8 mouse cellular contexts compared by ENCODE assay signal in genomic region chr4:124741376-124742343, GRCm38 (mm10). TPM values are rescaled to one million over a fixed set of nuclear protein-coding genes. Genes with fewer than 3 reads are reported as not detected.
DNase-seq lines count a peak whose midpoint lies in the region; ATAC-seq and TF ChIP-seq lines count a peak whose summit lies in the region.

TSS of gene Inpp5b (plus strand) at chr4:124741850.

- H3K9me3 ChIP-seq in heart, embryonic 13.5 days: no peaks in the 10 kb centered on the region
- no peaks in the 10 kb centered on the region for H3K9me3 ChIP-seq in kidney, postnatal 0 days (replicated peaks; ENCODE audit: low read length)

- TF ChIP-seq POLR2A in liver, adult 2 months (IDR thresholded peaks at IDR 0.05; ENCODE audit: extremely low read depth, insufficient read depth, low read length): 0 out of 2 replicates have a peak, but pooled peaks have one; percentile 23
- peak; percentile 70 for TF ChIP-seq POLR2A in myocyte (IDR thresholded peaks at IDR 0.05; ENCODE audit: insufficient read length, low read depth)

- DNase-seq in CD8-positive naive resting alpha-beta T cell, adult 2 months (ENCODE audit: low read depth in 2 of 2, low spot score in 2 of 2): peak; percentile 21 to 32
- DNase-seq in fibroblast of lung, adult 2 months (ENCODE audit: low read depth): peak; percentile 56
- peak; percentile 84 for DNase-seq in kidney, postnatal 0 days (ENCODE audit: low spot score)
- DNase-seq in liver, adult 2 months (ENCODE audit: extremely low read depth, low read depth, low spot score): peak; percentile 78
- DNase-seq in spleen, postnatal 4 days (ENCODE audit: low spot score in 2 of 2): peak; percentile 72 to 84

- H3ac ChIP-seq in myocyte (ENCODE audit: control insufficient read depth, insufficient read length): peak within 1 kb of the TSS; percentile 94

- TF ChIP-seq CTCF in kidney, postnatal 0 days (IDR thresholded peaks at IDR 0.05; ENCODE audit: low read depth): no peak
- peak; percentile 33; the same call in 1 of the 2 replicates for TF ChIP-seq CTCF in liver, adult 2 months (IDR thresholded peaks at IDR 0.05; ENCODE audit: low read depth, low read length)

- peak within 1 kb of the TSS; percentile 71 for H3K4me3 ChIP-seq in brown adipose tissue, adult 24 weeks (ENCODE audit: insufficient read depth, low read depth, low read length)
- peak within 1 kb of the TSS; percentile 60 for H3K4me3 ChIP-seq in heart, embryonic 13.5 days
- H3K4me3 ChIP-seq in kidney, postnatal 0 days (replicated peaks; ENCODE audit: low read depth, low read length): peak within 1 kb of the TSS; percentile 46
- H3K4me3 ChIP-seq in liver, adult 2 months (ENCODE audit: insufficient read depth, low read depth, low read length): peak within 1 kb of the TSS; percentile 64
- H3K4me3 ChIP-seq in myocyte: peak within 1 kb of the TSS; percentile 88

- peak within 1 kb of the TSS; percentile 73 for H3K4me2 ChIP-seq in heart, embryonic 13.5 days
- H3K4me2 ChIP-seq in kidney, postnatal 0 days (ENCODE audit: low read length): peak within 1 kb of the TSS; percentile 59
- peak within 1 kb of the TSS; percentile 97 for H3K4me2 ChIP-seq in myocyte (ENCODE audit: low read depth)

- WGBS in heart, embryonic 13.5 days: 13% methylated on average over 25 of the region's 25 CpGs
- WGBS in kidney, postnatal 0 days: 11% methylated on average over 25 of the region's 25 CpGs
- WGBS in liver, adult 2 months: 4% methylated on average over 25 of the region's 25 CpGs

- no peaks in the 10 kb centered on the region for H3K79me2 ChIP-seq in liver, adult 2 months (ENCODE audit: control insufficient read depth, insufficient read depth, low read length)
- peaks cover 19% of the 10 kb centered on the region for H3K79me2 ChIP-seq in myocyte (ENCODE audit: control insufficient read depth, insufficient read depth)

- peaks cover 9% of the 10 kb centered on the region; the same call in 1 of the 2 replicates for H3K36me3 ChIP-seq in heart, embryonic 13.5 days
- peaks cover 2% of the 10 kb centered on the region; the same call in 1 of the 2 replicates for H3K36me3 ChIP-seq in kidney, postnatal 0 days (ENCODE audit: insufficient read depth, low read length)
- no peaks in the 10 kb centered on the region for H3K36me3 ChIP-seq in liver, adult 2 months (ENCODE audit: control insufficient read depth, insufficient read depth, low read length)
- peaks cover 10% of the 10 kb centered on the region for H3K36me3 ChIP-seq in myocyte (ENCODE audit: control insufficient read depth, insufficient read depth)

- H3K27ac ChIP-seq in brown adipose tissue, adult 24 weeks (replicated peaks; ENCODE audit: low read depth, low read length): peak within 1 kb of the TSS; percentile 50
- peak within 1 kb of the TSS; percentile 62 for H3K27ac ChIP-seq in heart, embryonic 13.5 days (replicated peaks)
- no peak within 1 kb of the TSS for H3K27ac ChIP-seq in kidney, postnatal 0 days
- peak within 1 kb of the TSS; percentile 52 for H3K27ac ChIP-seq in liver, adult 2 months (replicated peaks; ENCODE audit: insufficient read depth, low read depth, low read length)

- no peaks in the 10 kb centered on the region for H3K27me3 ChIP-seq in heart, embryonic 13.5 days (replicated peaks)
- H3K27me3 ChIP-seq in kidney, postnatal 0 days (ENCODE audit: insufficient read depth, low read length): no peaks in the 10 kb centered on the region
- no peaks in the 10 kb centered on the region for H3K27me3 ChIP-seq in liver, adult 2 months (ENCODE audit: control insufficient read depth, insufficient read depth, low read length)
- no peaks in the 10 kb centered on the region for H3K27me3 ChIP-seq in myocyte (ENCODE audit: control insufficient read depth, insufficient read depth, insufficient read length)

- peak within 1 kb of the TSS; percentile 77 for H3K9ac ChIP-seq in heart, embryonic 13.5 days
- peak within 1 kb of the TSS; percentile 43 for H3K9ac ChIP-seq in kidney, postnatal 0 days (ENCODE audit: low read depth, low read length)
- peak within 1 kb of the TSS; percentile 64 for H3K9ac ChIP-seq in liver, adult 2 months (ENCODE audit: low read depth, low read length)

- H3K4me1 ChIP-seq in brown adipose tissue, adult 24 weeks (ENCODE audit: control insufficient read depth, insufficient read depth, insufficient read length, low read length): no peaks in the 10 kb centered on the region
- H3K4me1 ChIP-seq in heart, embryonic 13.5 days: peaks cover 10% of the 10 kb centered on the region
- no peaks in the 10 kb centered on the region for H3K4me1 ChIP-seq in kidney, postnatal 0 days (replicated peaks; ENCODE audit: insufficient read depth, low read length)
- H3K4me1 ChIP-seq in liver, adult 2 months (ENCODE audit: control insufficient read depth, insufficient read depth, low read length): peaks cover 23% of the 10 kb centered on the region

- ATAC-seq in heart, embryonic 13.5 days (ENCODE audit: extremely low read depth, insufficient number of reproducible peaks, low FRiP score, low TSS enrichment): no peak; the same call in 1 of the 2 replicates
- ATAC-seq in kidney, postnatal 0 days (replicated peaks; ENCODE audit: low FRiP score, low read depth): peak; percentile 71

TF ChIP-seq in myocyte, 11 proteins besides CTCF, POLR2A, EP300 and RAD21:
- TF ChIP-seq MAX (IDR thresholded peaks at IDR 0.05; ENCODE audit: low read depth) (no peak), SRF (IDR thresholded peaks at IDR 0.05; ENCODE audit: control insufficient read depth, insufficient read length, low read depth) (peak; percentile 30), CEBPB (IDR thresholded peaks at IDR 0.05; ENCODE audit: insufficient read depth, poor library complexity, severe bottlenecking) (peak; percentile 31; the same call in 1 of the 2 replicates), TCF12 (IDR thresholded peaks at IDR 0.05; ENCODE audit: insufficient read depth, poor library complexity, severe bottlenecking) (no peak), TCF3 (IDR thresholded peaks at IDR 0.05; ENCODE audit: insufficient read length, low read depth) (no peak), MYOG (IDR thresholded peaks at IDR 0.05; ENCODE audit: control insufficient read depth in 1 of 3, insufficient read depth in 1 of 3, insufficient read length in 2 of 3, low read depth in 2 of 3) (peak in 1 of 3 experiments; percentile 1), E2F4 (IDR thresholded peaks at IDR 0.05; ENCODE audit: insufficient read depth) (no peak), USF1 (IDR thresholded peaks at IDR 0.05; ENCODE audit: low read depth) (no peak), POLR2AphosphoS2 (IDR thresholded peaks at IDR 0.05; ENCODE audit: insufficient read length, low read depth) (peak; percentile 57), REST (IDR thresholded peaks at IDR 0.05; ENCODE audit: insufficient read depth, insufficient read length) (no peak), MYOD1 (IDR thresholded peaks at IDR 0.05; ENCODE audit: control insufficient read depth in 1 of 3, insufficient read length in 2 of 3, low read depth in 2 of 3) (no peak)

RNA-seq across cellular contexts. Expression of gene Inpp5b, which starts in this region (rescaled TPM):
- polyA plus RNA-seq in brown adipose tissue, adult 24 weeks (2012; ENCODE audit: insufficient read depth, insufficient read length, missing spikeins): 9.0 and 15.7 TPM in 2 replicates
- 14.1 and 17.6 TPM in 2 replicates for polyA plus RNA-seq in heart, embryonic 13.5 days (2015; fragmentation: Nextera tagmentation; extraction: Ambion mirVana)
- polyA plus RNA-seq in kidney, postnatal 0 days (2015; fragmentation: Nextera tagmentation; extraction: Ambion mirVana): 21.8 and 27.0 TPM in 2 replicates
- total RNA-seq in liver, adult 2 months (2014; rRNA removed): 15.3 and 15.8 TPM in 2 replicates
- polyA plus RNA-seq in liver, adult 2 months (2012; rRNA removed): 24.1 and 25.7 TPM in 2 replicates
- 25.1 TPM for polyA plus RNA-seq in myocyte (2012; fragmentation: generic; extraction: Trizol)

Comparison
In these comparisons a context has a peak if more than half of its experiments do, and no peak if none do; other contexts are left out.
1. DNase-seq: peak in every context shown above with its lines; median percentile 84 in kidney, postnatal 0 days; 78 in liver, adult 2 months; 78 in spleen, postnatal 4 days; 56 in fibroblast of lung, adult 2 months; 26 in CD8-positive naive resting alpha-beta T cell, adult 2 months.